Mouse (Mus musculus): Measurements from ENCODE around the gene Serpinb6a.

The Serpinb6a gene

DNA sequence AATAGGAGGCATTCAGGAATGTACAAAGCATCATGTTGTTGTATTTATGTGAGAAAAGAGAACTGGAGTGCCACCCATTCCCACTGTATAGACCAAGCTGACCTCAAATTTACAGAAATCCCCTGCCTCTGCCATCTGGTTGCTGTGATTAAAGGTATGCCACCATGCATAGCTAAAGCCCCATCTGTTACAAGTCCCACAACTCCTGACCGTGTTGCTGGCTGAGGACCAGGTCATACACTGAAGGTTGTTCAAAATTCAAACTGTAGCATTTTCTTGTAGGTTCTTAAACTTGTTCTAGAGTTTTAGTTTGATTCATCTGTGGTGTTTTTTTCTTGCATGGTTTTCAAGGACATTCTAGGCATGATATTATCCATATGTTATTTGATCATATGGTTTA, 15.9 kb upstream of the Serpinb6a start:
- no peak for TF ChIP-seq POU5F1 (IDR thresholded peaks at IDR 0.05; ENCODE audit: borderline replicate concordance, low read length)
- TF ChIP-seq CTCF (conservative IDR thresholded peaks at IDR 0.05; ENCODE audit: low read length): no peak
- TF ChIP-seq NANOG (IDR thresholded peaks at IDR 0.05; ENCODE audit: borderline replicate concordance, low read length): no peak
- H3K27me3 ChIP-seq (ENCODE audit: insufficient read depth, low read length): no peaks in the 10 kb centered on the region
- H3K4me3 ChIP-seq (replicated peaks; ENCODE audit: low read length): no peak overlapping the region
- H3K4me1 ChIP-seq (replicated peaks; ENCODE audit: low read depth, low read length): no peaks in the 10 kb centered on the region
- 0 out of 2 replicates have a peak, but pooled peaks cover 3% of the 10 kb centered on the region for H3K9me3 ChIP-seq (ENCODE audit: low read length)
- peaks cover 85% of the 10 kb centered on the region for H3K36me3 ChIP-seq (ENCODE audit: insufficient read depth, low read length)

- Histone ChIP-seq H3K4me3 (replicated peaks; ENCODE audit: low read length) (no peak overlapping the region), H3K36me3 (ENCODE audit: insufficient read depth, low read length) (peaks cover 87% of the 10 kb centered on the region), H3K4me1 (replicated peaks; ENCODE audit: low read depth, low read length) (no peaks in the 10 kb centered on the region), H3K27me3 (ENCODE audit: insufficient read depth, low read length) (no peaks in the 10 kb centered on the region), H3K9me3 (ENCODE audit: low read length) (0 out of 2 replicates have a peak, but pooled peaks cover 3% of the 10 kb centered on the region)
- TF ChIP-seq CTCF (conservative IDR thresholded peaks at IDR 0.05; ENCODE audit: low read length) (no peak), NANOG (IDR thresholded peaks at IDR 0.05; ENCODE audit: borderline replicate concordance, low read length) (no peak), POU5F1 (IDR thresholded peaks at IDR 0.05; ENCODE audit: borderline replicate concordance, low read length) (no peak)
Measured at GRCm38 (mm10) chr13:34016927-34017569, 14.5 kb upstream of the Serpinb6a start.

DNA sequence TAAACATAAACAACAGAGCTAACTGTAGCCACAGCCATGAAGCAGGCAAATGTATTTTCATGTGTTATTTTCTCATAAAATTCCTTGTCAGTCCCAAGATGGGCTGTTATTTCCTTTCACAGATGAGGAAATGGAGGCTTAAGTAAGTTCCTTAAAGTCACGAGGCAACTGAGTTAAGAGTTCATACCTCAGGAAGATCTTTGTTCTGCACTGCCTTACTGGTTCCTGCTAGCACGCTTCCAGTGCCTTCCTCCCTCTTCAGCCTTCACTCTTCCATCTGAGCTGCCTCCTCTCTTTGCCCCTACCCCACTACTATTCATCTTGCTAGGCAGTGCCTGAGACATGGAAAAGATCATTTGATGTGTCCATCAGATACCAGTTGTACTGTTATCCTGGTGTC, 4.6 kb upstream of the Serpinb6a start:
- H3K36me3 ChIP-seq (ENCODE audit: insufficient read depth, low read length): peaks cover 19% of the 10 kb centered on the region
- no peak overlapping the region for H3K4me3 ChIP-seq (replicated peaks; ENCODE audit: low read length)
- no peaks in the 10 kb centered on the region for H3K27me3 ChIP-seq (ENCODE audit: insufficient read depth, low read length)
- peaks cover 9% of the 10 kb centered on the region for H3K4me1 ChIP-seq (replicated peaks; ENCODE audit: low read depth, low read length)
- no peaks in the 10 kb centered on the region for H3K9me3 ChIP-seq (ENCODE audit: low read length)
- no peak for TF ChIP-seq POU5F1 (IDR thresholded peaks at IDR 0.05; ENCODE audit: borderline replicate concordance, low read length)
- TF ChIP-seq CTCF (conservative IDR thresholded peaks at IDR 0.05; ENCODE audit: low read length): no peak
- no peak for TF ChIP-seq NANOG (IDR thresholded peaks at IDR 0.05; ENCODE audit: borderline replicate concordance, low read length)

GRCm38 (mm10) chr13:34003058-34003457, 464 bp upstream of the Serpinb6a start:
- Histone ChIP-seq H3K36me3 (ENCODE audit: insufficient read depth, low read length) (no peaks in the 10 kb centered on the region), H3K27me3 (ENCODE audit: insufficient read depth, low read length) (no peaks in the 10 kb centered on the region), H3K4me1 (replicated peaks; ENCODE audit: low read depth, low read length) (peaks cover 14% of the 10 kb centered on the region), H3K4me3 (replicated peaks; ENCODE audit: low read length) (peak overlapping the region; percentile 99), H3K9me3 (ENCODE audit: low read length) (no peaks in the 10 kb centered on the region)
- TF ChIP-seq NANOG (IDR thresholded peaks at IDR 0.05; ENCODE audit: borderline replicate concordance, low read length): no peak
- TF ChIP-seq POU5F1 (IDR thresholded peaks at IDR 0.05; ENCODE audit: borderline replicate concordance, low read length): no peak
- no peak for TF ChIP-seq CTCF (conservative IDR thresholded peaks at IDR 0.05; ENCODE audit: low read length)

- no peaks in the 10 kb centered on the region for H3K9me3 ChIP-seq (ENCODE audit: low read length)
- peaks cover 6% of the 10 kb centered on the region for H3K4me1 ChIP-seq (replicated peaks; ENCODE audit: low read depth, low read length)
- H3K4me3 ChIP-seq (replicated peaks; ENCODE audit: low read length): no peak overlapping the region
- H3K27me3 ChIP-seq (ENCODE audit: insufficient read depth, low read length): no peaks in the 10 kb centered on the region
- no peaks in the 10 kb centered on the region for H3K36me3 ChIP-seq (ENCODE audit: insufficient read depth, low read length)
- TF ChIP-seq NANOG (IDR thresholded peaks at IDR 0.05; ENCODE audit: borderline replicate concordance, low read length) (no peak), CTCF (conservative IDR thresholded peaks at IDR 0.05; ENCODE audit: low read length) (peak; percentile 64)
Measured at GRCm38 (mm10) chr13:33995197-33995596, 7.4 kb downstream of the Serpinb6a start.

- Histone ChIP-seq H3K9me3 (ENCODE audit: low read length) (no peaks in the 10 kb centered on the region), H3K4me3 (replicated peaks; ENCODE audit: low read length) (no peak overlapping the region), H3K27me3 (ENCODE audit: insufficient read depth, low read length) (no peaks in the 10 kb centered on the region), H3K4me1 (replicated peaks; ENCODE audit: low read depth, low read length) (peaks cover 25% of the 10 kb centered on the region), H3K36me3 (ENCODE audit: insufficient read depth, low read length) (peaks cover 29% of the 10 kb centered on the region)
- TF ChIP-seq NANOG (IDR thresholded peaks at IDR 0.05; ENCODE audit: borderline replicate concordance, low read length) (no peak), CTCF (conservative IDR thresholded peaks at IDR 0.05; ENCODE audit: low read length) (no peak), POU5F1 (IDR thresholded peaks at IDR 0.05; ENCODE audit: borderline replicate concordance, low read length) (no peak)
Measured at GRCm38 (mm10) chr13:33989625-33990024, 13.0 kb downstream of the Serpinb6a start.

DNA sequence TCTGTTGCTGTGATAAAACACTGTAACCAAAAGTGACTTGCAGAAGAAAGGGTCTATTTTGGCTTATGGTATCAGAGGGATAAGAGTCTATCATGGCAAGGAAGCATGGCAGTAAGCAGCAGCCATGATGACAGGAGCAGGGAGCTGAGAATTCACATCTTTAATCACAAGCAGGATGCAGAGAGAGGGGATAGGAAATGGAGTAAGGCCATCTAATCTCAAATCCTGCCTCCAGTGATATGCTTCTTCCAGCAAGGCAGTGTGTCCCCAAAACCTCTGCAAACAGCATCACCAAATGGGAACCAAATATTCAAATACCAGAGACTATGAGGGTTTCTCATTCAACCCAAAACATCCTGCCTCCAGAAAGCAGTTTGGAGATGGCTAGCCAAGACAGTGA, 36.0 kb downstream of the Serpinb6a start:
- Histone ChIP-seq H3K36me3 (ENCODE audit: insufficient read depth, low read length) (0 out of 2 replicates have a peak, but pooled peaks cover 2% of the 10 kb centered on the region), H3K4me1 (replicated peaks; ENCODE audit: low read depth, low read length) (peaks cover 58% of the 10 kb centered on the region), H3K9me3 (ENCODE audit: low read length) (no peaks in the 10 kb centered on the region), H3K27me3 (ENCODE audit: insufficient read depth, low read length) (no peaks in the 10 kb centered on the region), H3K4me3 (replicated peaks; ENCODE audit: low read length) (no peak overlapping the region)
- TF ChIP-seq NANOG (IDR thresholded peaks at IDR 0.05; ENCODE audit: borderline replicate concordance, low read length) (no peak), POU5F1 (IDR thresholded peaks at IDR 0.05; ENCODE audit: borderline replicate concordance, low read length) (no peak), CTCF (conservative IDR thresholded peaks at IDR 0.05; ENCODE audit: low read length) (no peak)

- TF ChIP-seq CTCF (conservative IDR thresholded peaks at IDR 0.05; ENCODE audit: low read length): no peak
- TF ChIP-seq NANOG (IDR thresholded peaks at IDR 0.05; ENCODE audit: borderline replicate concordance, low read length): no peak
- TF ChIP-seq POU5F1 (IDR thresholded peaks at IDR 0.05; ENCODE audit: borderline replicate concordance, low read length): no peak
- Histone ChIP-seq H3K4me3 (replicated peaks; ENCODE audit: low read length) (peak overlapping the region; percentile 80), H3K9me3 (ENCODE audit: low read length) (no peaks in the 10 kb centered on the region), H3K27me3 (ENCODE audit: insufficient read depth, low read length) (no peaks in the 10 kb centered on the region), H3K4me1 (replicated peaks; ENCODE audit: low read depth, low read length) (peaks cover 56% of the 10 kb centered on the region), H3K36me3 (ENCODE audit: insufficient read depth, low read length) (0 out of 2 replicates have a peak, but pooled peaks cover 2% of the 10 kb centered on the region)
Measured at GRCm38 (mm10) chr13:33966025-33966412, 36.6 kb downstream of the Serpinb6a start.
